Mouse (Mus musculus): Measurements from ENCODE around the gene Siglec1. TPM values are rescaled to one million over a fixed set of nuclear protein-coding genes. Genes with fewer than 3 reads are reported as not detected.

Siglec1 gene
- polyA plus RNA-seq, 1 experiment from 2014 or later, result 0.13 TPM

GRCm38 (mm10) chr2:131089634-131090033 lies 3.1 kb upstream of the Siglec1 start:
- ATAC-seq (replicated peaks; ENCODE audit: low FRiP score) (no peak), DNase-seq (ENCODE audit: low spot score) (no peak)
- Histone ChIP-seq H3K9ac (ENCODE audit: low read length) (no peak overlapping the region), H3K4me3 (ENCODE audit: low read depth, low read length) (no peak overlapping the region), H3K4me2 (ENCODE audit: low read depth, low read length, severe bottlenecking) (no peak overlapping the region), H3K36me3 (ENCODE audit: control insufficient read depth, insufficient read depth, low read length) (no peaks in the 10 kb centered on the region), H3K27me3 (ENCODE audit: control insufficient read depth, insufficient read depth, low read length) (no peaks in the 10 kb centered on the region), H3K27ac (ENCODE audit: low read depth, low read length) (no peak overlapping the region), H3K9me3 (ENCODE audit: control insufficient read depth, low read length) (no peaks in the 10 kb centered on the region), H3K4me1 (replicated peaks; ENCODE audit: control insufficient read depth, insufficient read depth, low read length) (no peaks in the 10 kb centered on the region)
- WGBS, result 96% methylated on average over 1 of the region's 1 CpGs

DNA sequence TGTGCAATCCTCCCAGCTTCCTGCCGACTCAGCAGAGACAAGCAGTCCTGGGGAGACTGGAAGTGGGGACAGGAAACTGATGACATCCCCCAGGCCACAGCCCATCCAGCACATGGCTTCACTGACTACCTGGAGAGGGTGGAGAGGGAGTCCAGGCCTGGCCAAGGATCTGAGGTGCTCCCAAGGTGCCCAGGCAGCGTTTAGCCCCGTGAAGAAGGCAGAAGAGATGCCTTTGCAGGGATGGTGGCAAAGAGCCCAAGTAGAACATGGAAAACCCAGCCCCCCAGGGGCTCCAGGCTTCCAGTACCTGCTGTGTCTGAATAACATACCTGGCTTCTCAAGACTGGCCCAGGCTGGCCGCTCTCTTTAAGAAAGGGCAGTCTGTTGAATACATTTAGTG lies 2.0 kb upstream of the Siglec1 start:
- Histone ChIP-seq H3K27ac (ENCODE audit: low read depth, low read length) (no peak overlapping the region), H3K9ac (ENCODE audit: low read length) (no peak overlapping the region), H3K4me3 (ENCODE audit: low read depth, low read length) (no peak overlapping the region), H3K27me3 (ENCODE audit: control insufficient read depth, insufficient read depth, low read length) (no peaks in the 10 kb centered on the region), H3K4me1 (replicated peaks; ENCODE audit: control insufficient read depth, insufficient read depth, low read length) (no peaks in the 10 kb centered on the region), H3K4me2 (ENCODE audit: low read depth, low read length, severe bottlenecking) (no peak overlapping the region), H3K9me3 (ENCODE audit: control insufficient read depth, low read length) (no peaks in the 10 kb centered on the region), H3K36me3 (ENCODE audit: control insufficient read depth, insufficient read depth, low read length) (no peaks in the 10 kb centered on the region)
- no peak for ATAC-seq (replicated peaks; ENCODE audit: low FRiP score)
- no peak for DNase-seq (ENCODE audit: low spot score)
- WGBS, result 78% methylated on average over 4 of the region's 4 CpGs

GRCm38 (mm10) chr2:131084206-131084605 lies 2.4 kb downstream of the Siglec1 start:
- Histone ChIP-seq H3K4me3 (ENCODE audit: low read depth, low read length) (no peak overlapping the region), H3K4me1 (replicated peaks; ENCODE audit: control insufficient read depth, insufficient read depth, low read length) (no peaks in the 10 kb centered on the region), H3K4me2 (ENCODE audit: low read depth, low read length, severe bottlenecking) (no peak overlapping the region), H3K36me3 (ENCODE audit: control insufficient read depth, insufficient read depth, low read length) (no peaks in the 10 kb centered on the region), H3K27me3 (ENCODE audit: control insufficient read depth, insufficient read depth, low read length) (no peaks in the 10 kb centered on the region), H3K9me3 (ENCODE audit: control insufficient read depth, low read length) (no peaks in the 10 kb centered on the region), H3K9ac (ENCODE audit: low read length) (no peak overlapping the region), H3K27ac (ENCODE audit: low read depth, low read length) (no peak overlapping the region)
- 89% methylated on average over 4 of the region's 4 CpGs for WGBS
- ATAC-seq (replicated peaks; ENCODE audit: low FRiP score) (no peak), DNase-seq (ENCODE audit: low spot score) (no peak)

GRCm38 (mm10) chr2:131080507-131080906 lies 6.1 kb downstream of the Siglec1 start:
- H3K4me1 ChIP-seq (replicated peaks; ENCODE audit: control insufficient read depth, insufficient read depth, low read length), result no peaks in the 10 kb centered on the region
- no peaks in the 10 kb centered on the region for H3K27me3 ChIP-seq (ENCODE audit: control insufficient read depth, insufficient read depth, low read length)
- no peak overlapping the region for H3K4me3 ChIP-seq (ENCODE audit: low read depth, low read length)
- no peak overlapping the region for H3K27ac ChIP-seq (ENCODE audit: low read depth, low read length)
- DNase-seq (ENCODE audit: low spot score) (no peak), ATAC-seq (replicated peaks; ENCODE audit: low FRiP score) (no peak)
- H3K9ac ChIP-seq (ENCODE audit: low read length), result no peak overlapping the region
- H3K9me3 ChIP-seq (ENCODE audit: control insufficient read depth, low read length), result no peaks in the 10 kb centered on the region
- 86% methylated on average over 5 of the region's 5 CpGs for WGBS
- no peaks in the 10 kb centered on the region for H3K36me3 ChIP-seq (ENCODE audit: control insufficient read depth, insufficient read depth, low read length)
- H3K4me2 ChIP-seq (ENCODE audit: low read depth, low read length, severe bottlenecking), result no peak overlapping the region

- H3K9ac ChIP-seq (ENCODE audit: low read length), result no peak overlapping the region
- no peaks in the 10 kb centered on the region for H3K27me3 ChIP-seq (ENCODE audit: control insufficient read depth, insufficient read depth, low read length)
- H3K27ac ChIP-seq (ENCODE audit: low read depth, low read length), result no peak overlapping the region
- H3K4me2 ChIP-seq (ENCODE audit: low read depth, low read length, severe bottlenecking), result no peak overlapping the region
- no peak for ATAC-seq (replicated peaks; ENCODE audit: low FRiP score)
- no peaks in the 10 kb centered on the region for H3K36me3 ChIP-seq (ENCODE audit: control insufficient read depth, insufficient read depth, low read length)
- no peak for DNase-seq (ENCODE audit: low spot score)
- WGBS, result 87% methylated on average over 10 of the region's 10 CpGs
- no peaks in the 10 kb centered on the region for H3K9me3 ChIP-seq (ENCODE audit: control insufficient read depth, low read length)
- no peaks in the 10 kb centered on the region for H3K4me1 ChIP-seq (replicated peaks; ENCODE audit: control insufficient read depth, insufficient read depth, low read length)
- H3K4me3 ChIP-seq (ENCODE audit: low read depth, low read length), result no peak overlapping the region
Observed at GRCm38 (mm10) chr2:131072536-131072935, 14.0 kb downstream of the Siglec1 start.

DNA sequence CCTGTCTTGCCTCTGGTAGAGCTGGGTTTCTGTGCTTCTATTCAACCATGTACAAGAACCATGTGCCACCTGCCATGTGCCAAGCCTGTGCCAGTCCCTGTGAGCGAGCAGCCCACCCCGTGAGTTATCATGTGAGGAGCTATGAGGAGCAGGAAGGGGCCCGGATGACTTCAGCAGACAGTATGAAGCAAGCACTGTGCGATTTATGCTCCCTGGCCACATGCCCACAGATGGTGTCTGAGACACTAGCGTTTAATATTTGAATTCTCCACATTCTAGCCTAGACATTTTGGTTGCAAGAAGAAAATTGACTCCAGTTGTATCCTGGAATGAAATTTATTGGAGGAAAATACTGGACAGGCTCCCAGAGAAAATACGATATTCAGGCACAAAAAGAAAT lies 19.1 kb downstream of the Siglec1 start:
- no peaks in the 10 kb centered on the region for H3K4me1 ChIP-seq (replicated peaks; ENCODE audit: control insufficient read depth, insufficient read depth, low read length)
- no peaks in the 10 kb centered on the region for H3K36me3 ChIP-seq (ENCODE audit: control insufficient read depth, insufficient read depth, low read length)
- H3K27ac ChIP-seq (ENCODE audit: low read depth, low read length), result no peak overlapping the region
- H3K27me3 ChIP-seq (ENCODE audit: control insufficient read depth, insufficient read depth, low read length), result peaks cover 6% of the 10 kb centered on the region; the same call in 1 of the 2 replicates
- no peak overlapping the region for H3K4me2 ChIP-seq (ENCODE audit: low read depth, low read length, severe bottlenecking)
- no peak for DNase-seq (ENCODE audit: low spot score)
- H3K9ac ChIP-seq (ENCODE audit: low read length), result no peak overlapping the region
- ATAC-seq (replicated peaks; ENCODE audit: low FRiP score), result no peak
- WGBS, result 77% methylated on average over 6 of the region's 6 CpGs
- H3K4me3 ChIP-seq (ENCODE audit: low read depth, low read length), result no peak overlapping the region
- no peaks in the 10 kb centered on the region for H3K9me3 ChIP-seq (ENCODE audit: control insufficient read depth, low read length)

DNA sequence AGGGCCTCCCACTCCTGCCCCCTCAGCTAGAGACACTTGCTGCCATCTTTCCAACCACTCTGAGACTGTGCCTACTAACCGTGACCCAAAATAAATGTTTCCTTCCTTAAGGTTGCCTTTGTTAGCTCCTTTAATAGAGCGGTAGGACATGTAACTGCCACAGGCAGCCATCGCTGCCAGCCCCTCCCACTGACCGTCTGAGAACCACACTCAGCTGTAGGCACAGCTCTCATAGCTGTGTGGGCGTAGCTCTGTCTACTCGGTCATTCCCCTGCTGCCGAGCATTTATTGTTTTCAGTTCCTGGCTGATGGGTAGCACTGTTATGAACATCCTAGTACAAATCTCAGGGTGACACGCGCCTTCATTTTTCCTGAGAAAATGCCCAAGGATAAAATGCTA lies 20.2 kb downstream of the Siglec1 start:
- Histone ChIP-seq H3K9me3 (ENCODE audit: control insufficient read depth, low read length) (no peaks in the 10 kb centered on the region), H3K9ac (ENCODE audit: low read length) (no peak overlapping the region), H3K27ac (ENCODE audit: low read depth, low read length) (no peak overlapping the region), H3K36me3 (ENCODE audit: control insufficient read depth, insufficient read depth, low read length) (no peaks in the 10 kb centered on the region), H3K4me3 (ENCODE audit: low read depth, low read length) (no peak overlapping the region), H3K27me3 (ENCODE audit: control insufficient read depth, insufficient read depth, low read length) (peaks cover 6% of the 10 kb centered on the region; the same call in 1 of the 2 replicates), H3K4me1 (replicated peaks; ENCODE audit: control insufficient read depth, insufficient read depth, low read length) (no peaks in the 10 kb centered on the region), H3K4me2 (ENCODE audit: low read depth, low read length, severe bottlenecking) (no peak overlapping the region)
- no peak for DNase-seq (ENCODE audit: low spot score)
- WGBS, result 74% methylated on average over 9 of the region's 9 CpGs
- no peak for ATAC-seq (replicated peaks; ENCODE audit: low FRiP score)

GRCm38 (mm10) chr2:131063404-131063864 lies 23.1 kb downstream of the Siglec1 start, which contains the start of gene Adam33:
TSS of gene Adam33 (minus strand) at chr2:131063814.
- Histone ChIP-seq H3K36me3 (ENCODE audit: control insufficient read depth, insufficient read depth, low read length) (no peaks in the 10 kb centered on the region), H3K4me1 (replicated peaks; ENCODE audit: control insufficient read depth, insufficient read depth, low read length) (no peaks in the 10 kb centered on the region), H3K4me2 (ENCODE audit: low read depth, low read length, severe bottlenecking) (peak within 1 kb of the TSS; percentile 38), H3K27ac (ENCODE audit: low read depth, low read length) (no peak within 1 kb of the TSS), H3K9me3 (ENCODE audit: control insufficient read depth, low read length) (no peaks in the 10 kb centered on the region), H3K4me3 (ENCODE audit: low read depth, low read length) (peak within 1 kb of the TSS; percentile 1; the same call in 1 of the 2 replicates), H3K27me3 (ENCODE audit: control insufficient read depth, insufficient read depth, low read length) (peaks cover 6% of the 10 kb centered on the region; the same call in 1 of the 2 replicates), H3K9ac (ENCODE audit: low read length) (no peak within 1 kb of the TSS)
- 2% methylated on average over 21 of the region's 27 CpGs for WGBS
- DNase-seq (ENCODE audit: low spot score) (peak; percentile 53), ATAC-seq (replicated peaks; ENCODE audit: low FRiP score) (no peak)

DNA sequence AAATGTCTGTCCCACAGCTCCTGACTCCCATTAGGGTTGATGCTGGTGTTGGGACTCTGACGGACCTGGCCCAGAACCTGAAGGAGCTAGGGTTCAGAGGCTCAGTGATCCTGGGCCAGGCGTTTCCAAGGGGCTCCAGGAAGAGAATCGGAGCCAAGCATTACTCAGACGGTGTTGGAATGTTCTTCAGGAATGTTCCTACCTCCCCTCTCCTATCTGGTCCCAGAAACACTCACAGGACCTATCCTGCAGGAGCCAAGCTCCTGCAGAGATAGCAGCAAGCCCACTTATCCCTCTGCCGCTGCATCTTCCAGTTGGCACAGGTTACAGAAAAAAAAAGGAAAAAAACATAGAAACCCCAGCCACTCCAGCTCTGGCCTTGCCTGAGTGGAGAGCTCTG lies 25.0 kb downstream of the Siglec1 start:
- ATAC-seq (replicated peaks; ENCODE audit: low FRiP score) (no peak), DNase-seq (ENCODE audit: low spot score) (no peak)
- Histone ChIP-seq H3K4me1 (replicated peaks; ENCODE audit: control insufficient read depth, insufficient read depth, low read length) (no peaks in the 10 kb centered on the region), H3K36me3 (ENCODE audit: control insufficient read depth, insufficient read depth, low read length) (no peaks in the 10 kb centered on the region), H3K9me3 (ENCODE audit: control insufficient read depth, low read length) (no peaks in the 10 kb centered on the region), H3K27me3 (ENCODE audit: control insufficient read depth, insufficient read depth, low read length) (peaks cover 6% of the 10 kb centered on the region), H3K4me2 (ENCODE audit: low read depth, low read length, severe bottlenecking) (no peak overlapping the region), H3K27ac (ENCODE audit: low read depth, low read length) (no peak overlapping the region), H3K9ac (ENCODE audit: low read length) (no peak overlapping the region), H3K4me3 (ENCODE audit: low read depth, low read length) (no peak overlapping the region)
- 70% methylated on average over 5 of the region's 5 CpGs for WGBS
